Mouse (Mus musculus): ENCODE data around the gene Fstl1. TPM values are rescaled to one million over a fixed set of nuclear protein-coding genes. Genes with fewer than 3 reads are reported as not detected.

Gene Fstl1
- polyA plus RNA-seq, 1 experiment from 2014 or later: 312 TPM

- no peak overlapping the region for H3K27ac ChIP-seq
- no peak overlapping the region for H3K4me3 ChIP-seq
- H3K27me3 ChIP-seq (ENCODE audit: insufficient read depth, poor library complexity, severe bottlenecking): no peaks in the 10 kb centered on the region
- H3K9me3 ChIP-seq: no peaks in the 10 kb centered on the region
- H3K4me1 ChIP-seq: peaks cover 32% of the 10 kb centered on the region
- no peaks in the 10 kb centered on the region for H3K36me3 ChIP-seq
- WGBS: 54% methylated on average over 5 of the region's 5 CpGs
- DNase-seq (ENCODE audit: low spot score): no peak
Observed at GRCm38 (mm10) chr16:37763797-37764196, 12.9 kb upstream of the Fstl1 start.

- Histone ChIP-seq H3K27me3 (ENCODE audit: insufficient read depth, poor library complexity, severe bottlenecking) (no peaks in the 10 kb centered on the region), H3K27ac (peak overlapping the region; percentile 95), H3K4me1 (peaks cover 30% of the 10 kb centered on the region), H3K4me3 (peak overlapping the region; percentile 83), H3K36me3 (peaks cover 17% of the 10 kb centered on the region), H3K9me3 (no peaks in the 10 kb centered on the region)
- 26% methylated on average over 14 of the region's 14 CpGs for WGBS
- no peak for DNase-seq (ENCODE audit: low spot score)
Observed at GRCm38 (mm10) chr16:37776166-37776859, 360 bp upstream of the Fstl1 start.

- Histone ChIP-seq H3K27ac (peak overlapping the region; percentile 95), H3K36me3 (peaks cover 28% of the 10 kb centered on the region), H3K9me3 (no peaks in the 10 kb centered on the region), H3K4me3 (peak overlapping the region; percentile 83), H3K4me1 (peaks cover 30% of the 10 kb centered on the region), H3K27me3 (ENCODE audit: insufficient read depth, poor library complexity, severe bottlenecking) (no peaks in the 10 kb centered on the region)
- WGBS: 28% methylated on average over 4 of the region's 4 CpGs
- no peak for DNase-seq (ENCODE audit: low spot score)
Observed at GRCm38 (mm10) chr16:37777796-37778475, 1.3 kb downstream of the Fstl1 start.

- H3K4me3 ChIP-seq: peak overlapping the region; percentile 83
- no peak for DNase-seq (ENCODE audit: low spot score)
Observed at GRCm38 (mm10) chr16:37778529-37778928, 1.9 kb downstream of the Fstl1 start.

GRCm38 (mm10) chr16:37779651-37780280, 3.1 kb downstream of the Fstl1 start:
- peaks cover 30% of the 10 kb centered on the region for H3K4me1 ChIP-seq
- WGBS: 83% methylated on average over 7 of the region's 7 CpGs
- H3K27me3 ChIP-seq (ENCODE audit: insufficient read depth, poor library complexity, severe bottlenecking): no peaks in the 10 kb centered on the region
- no peaks in the 10 kb centered on the region for H3K9me3 ChIP-seq
- peaks cover 45% of the 10 kb centered on the region for H3K36me3 ChIP-seq
- H3K4me3 ChIP-seq: 0 out of 2 replicates have a peak overlapping the region, but pooled peaks have one; percentile 83
- no peak for DNase-seq (ENCODE audit: low spot score)
- H3K27ac ChIP-seq: no peak overlapping the region

More at GRCm38 (mm10) chr16:37778529-37778928, 1.9 kb downstream of the Fstl1 start:
- no peaks in the 10 kb centered on the region for H3K9me3 ChIP-seq
- H3K27me3 ChIP-seq (ENCODE audit: insufficient read depth, poor library complexity, severe bottlenecking): no peaks in the 10 kb centered on the region
- peak overlapping the region; percentile 95; the same call in 1 of the 2 replicates for H3K27ac ChIP-seq
- H3K4me1 ChIP-seq: peaks cover 30% of the 10 kb centered on the region
- 64% methylated on average over 5 of the region's 5 CpGs for WGBS
- peaks cover 34% of the 10 kb centered on the region for H3K36me3 ChIP-seq

GRCm38 (mm10) chr16:37780386-37780785, 3.7 kb downstream of the Fstl1 start:
- no peak overlapping the region for H3K27ac ChIP-seq
- no peaks in the 10 kb centered on the region for H3K27me3 ChIP-seq (ENCODE audit: insufficient read depth, poor library complexity, severe bottlenecking)
- 44% methylated on average over 1 of the region's 1 CpGs for WGBS
- peaks cover 36% of the 10 kb centered on the region for H3K4me1 ChIP-seq
- no peaks in the 10 kb centered on the region for H3K9me3 ChIP-seq
- no peak for DNase-seq (ENCODE audit: low spot score)
- H3K36me3 ChIP-seq: peaks cover 50% of the 10 kb centered on the region
- no peak overlapping the region for H3K4me3 ChIP-seq

GRCm38 (mm10) chr16:37780911-37781310, 4.2 kb downstream of the Fstl1 start:
- WGBS: 80% methylated on average over 3 of the region's 3 CpGs
- H3K9me3 ChIP-seq: no peaks in the 10 kb centered on the region
- H3K27me3 ChIP-seq (ENCODE audit: insufficient read depth, poor library complexity, severe bottlenecking): no peaks in the 10 kb centered on the region
- DNase-seq (ENCODE audit: low spot score): no peak
- no peak overlapping the region for H3K4me3 ChIP-seq
- H3K36me3 ChIP-seq: peaks cover 55% of the 10 kb centered on the region
- no peak overlapping the region for H3K27ac ChIP-seq
- H3K4me1 ChIP-seq: peaks cover 40% of the 10 kb centered on the region

- 75% methylated on average over 3 of the region's 3 CpGs for WGBS
- no peak for DNase-seq (ENCODE audit: low spot score)
- peaks cover 60% of the 10 kb centered on the region for H3K4me1 ChIP-seq
- no peaks in the 10 kb centered on the region for H3K27me3 ChIP-seq (ENCODE audit: insufficient read depth, poor library complexity, severe bottlenecking)
- H3K36me3 ChIP-seq: peaks cover 62% of the 10 kb centered on the region
- no peak overlapping the region for H3K27ac ChIP-seq
- H3K4me3 ChIP-seq: no peak overlapping the region
- no peaks in the 10 kb centered on the region for H3K9me3 ChIP-seq
Observed at GRCm38 (mm10) chr16:37784526-37784925, 7.9 kb downstream of the Fstl1 start.

GRCm38 (mm10) chr16:37787558-37788194, 11.0 kb downstream of the Fstl1 start:
- no peaks in the 10 kb centered on the region for H3K9me3 ChIP-seq
- H3K27me3 ChIP-seq (ENCODE audit: insufficient read depth, poor library complexity, severe bottlenecking): no peaks in the 10 kb centered on the region
- peaks cover 64% of the 10 kb centered on the region for H3K4me1 ChIP-seq
- peaks cover 37% of the 10 kb centered on the region for H3K36me3 ChIP-seq
- H3K27ac ChIP-seq: peak overlapping the region; percentile 76
- H3K4me3 ChIP-seq: peak overlapping the region; percentile 8; the same call in 1 of the 2 replicates
- DNase-seq (ENCODE audit: low spot score): no peak
- WGBS: 59% methylated on average over 9 of the region's 9 CpGs

- peaks cover 68% of the 10 kb centered on the region for H3K4me1 ChIP-seq
- H3K27me3 ChIP-seq (ENCODE audit: insufficient read depth, poor library complexity, severe bottlenecking): no peaks in the 10 kb centered on the region
- peak overlapping the region; percentile 8; the same call in 1 of the 2 replicates for H3K4me3 ChIP-seq
- H3K36me3 ChIP-seq: peaks cover 36% of the 10 kb centered on the region
- 29% methylated on average over 12 of the region's 12 CpGs for WGBS
- H3K9me3 ChIP-seq: no peaks in the 10 kb centered on the region
- H3K27ac ChIP-seq: peak overlapping the region; percentile 76
- DNase-seq (ENCODE audit: low spot score): peak; percentile 90
Observed at GRCm38 (mm10) chr16:37788367-37789014, 11.8 kb downstream of the Fstl1 start.

GRCm38 (mm10) chr16:37789015-37789381, 12.3 kb downstream of the Fstl1 start:
- Histone ChIP-seq H3K4me3 (no peak overlapping the region), H3K27me3 (ENCODE audit: insufficient read depth, poor library complexity, severe bottlenecking) (no peaks in the 10 kb centered on the region), H3K4me1 (peaks cover 73% of the 10 kb centered on the region), H3K9me3 (no peaks in the 10 kb centered on the region), H3K36me3 (peaks cover 36% of the 10 kb centered on the region), H3K27ac (peak overlapping the region; percentile 76)
- no peak for DNase-seq (ENCODE audit: low spot score)
- WGBS: 79% methylated on average over 6 of the region's 6 CpGs

GRCm38 (mm10) chr16:37789394-37789920, 12.8 kb downstream of the Fstl1 start:
- H3K4me3 ChIP-seq: no peak overlapping the region
- 62% methylated on average over 6 of the region's 6 CpGs for WGBS
- peaks cover 75% of the 10 kb centered on the region for H3K4me1 ChIP-seq
- H3K9me3 ChIP-seq: no peaks in the 10 kb centered on the region
- H3K36me3 ChIP-seq: peaks cover 35% of the 10 kb centered on the region
- no peaks in the 10 kb centered on the region for H3K27me3 ChIP-seq (ENCODE audit: insufficient read depth, poor library complexity, severe bottlenecking)
- H3K27ac ChIP-seq: peak overlapping the region; percentile 76
- no peak for DNase-seq (ENCODE audit: low spot score)

Measured in heart, embryonic 10.5 days (tissue).